Mouse (Mus musculus): ENCODE measurements around the gene Skap2. TPM values are rescaled to one million over a fixed set of nuclear protein-coding genes. Genes with fewer than 3 reads are reported as not detected.

The Skap2 gene
- polyA plus RNA-seq, 1 experiment from 2014 or later = 40.3 TPM

DNA sequence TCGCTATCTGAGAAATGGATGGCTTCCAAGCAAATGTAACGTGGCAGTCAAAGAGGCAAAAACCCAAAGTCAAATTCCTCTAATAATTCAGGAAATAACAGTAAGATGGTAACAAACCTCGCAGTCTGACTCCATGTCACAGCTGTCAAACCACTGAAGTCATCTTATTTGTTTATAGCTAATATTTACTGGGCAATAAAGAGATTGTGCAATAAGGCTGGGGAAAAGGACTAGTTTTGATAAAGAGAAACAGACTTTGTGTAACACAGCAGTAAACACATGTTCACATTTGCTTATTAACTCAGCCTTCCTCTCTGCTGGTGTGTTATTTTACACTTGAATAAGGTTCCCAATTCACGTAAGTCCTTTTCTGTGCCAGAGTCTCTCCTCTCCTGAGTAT lies 148.8 kb downstream of the Skap2 start:
- no peak for TF ChIP-seq CTCF (IDR thresholded peaks at IDR 0.05; ENCODE audit: low read depth)
- WGBS = 52% methylated on average over 4 of the region's 4 CpGs
- no peaks in the 10 kb centered on the region for H3K36me3 ChIP-seq (ENCODE audit: control insufficient read depth, insufficient read depth)

GRCm38 (mm10) chr6:51860300-51860699 lies 152.0 kb downstream of the Skap2 start:
- Histone ChIP-seq H3K4me3 (ENCODE audit: low read depth, low read length) (no peak overlapping the region), H3K36me3 (ENCODE audit: control insufficient read depth, insufficient read depth) (no peaks in the 10 kb centered on the region), H3K27ac (ENCODE audit: low read depth, low read length) (no peak overlapping the region), H3K9me3 (ENCODE audit: control insufficient read depth) (no peaks in the 10 kb centered on the region), H3K4me1 (replicated peaks; ENCODE audit: control insufficient read depth, insufficient read depth, low read length) (no peaks in the 10 kb centered on the region; the same call in 1 of the 2 replicates), H3K4me2 (replicated peaks; ENCODE audit: low read depth) (no peak overlapping the region), H3K27me3 (replicated peaks; ENCODE audit: control insufficient read depth, insufficient read depth, low read length) (no peaks in the 10 kb centered on the region), H3K9ac (ENCODE audit: low read depth, low read length) (no peak overlapping the region)
- ATAC-seq = no peak
- TF ChIP-seq CTCF (IDR thresholded peaks at IDR 0.05; ENCODE audit: low read depth) = no peak
- WGBS = 48% methylated on average over 8 of the region's 8 CpGs

More for the DNA sequence above, 148.8 kb downstream of the Skap2 start:
- H3K27me3 ChIP-seq (replicated peaks; ENCODE audit: control insufficient read depth, insufficient read depth, low read length) = no peaks in the 10 kb centered on the region
- no peak overlapping the region for H3K4me3 ChIP-seq (ENCODE audit: low read depth, low read length)
- H3K27ac ChIP-seq (ENCODE audit: low read depth, low read length) = no peak overlapping the region
- H3K4me1 ChIP-seq (replicated peaks; ENCODE audit: control insufficient read depth, insufficient read depth, low read length) = no peaks in the 10 kb centered on the region
- no peak overlapping the region for H3K4me2 ChIP-seq (replicated peaks; ENCODE audit: low read depth)
- H3K9me3 ChIP-seq (ENCODE audit: control insufficient read depth) = no peaks in the 10 kb centered on the region
- no peak for ATAC-seq
- no peak overlapping the region for H3K9ac ChIP-seq (ENCODE audit: low read depth, low read length)

- peak; percentile 99 for TF ChIP-seq CTCF (IDR thresholded peaks at IDR 0.05; ENCODE audit: low read depth)
- H3K36me3 ChIP-seq (ENCODE audit: control insufficient read depth, insufficient read depth) = no peaks in the 10 kb centered on the region
- WGBS = 2% methylated on average over 11 of the region's 11 CpGs
- H3K4me3 ChIP-seq (ENCODE audit: low read depth, low read length) = no peak overlapping the region
- no peaks in the 10 kb centered on the region; the same call in 1 of the 2 replicates for H3K4me1 ChIP-seq (replicated peaks; ENCODE audit: control insufficient read depth, insufficient read depth, low read length)
- H3K4me2 ChIP-seq (replicated peaks; ENCODE audit: low read depth) = 0 out of 2 replicates have a peak overlapping the region, but pooled peaks have one; percentile 27
- no peaks in the 10 kb centered on the region for H3K9me3 ChIP-seq (ENCODE audit: control insufficient read depth)
- H3K9ac ChIP-seq (ENCODE audit: low read depth, low read length) = no peak overlapping the region
- H3K27me3 ChIP-seq (replicated peaks; ENCODE audit: control insufficient read depth, insufficient read depth, low read length) = no peaks in the 10 kb centered on the region
- no peak overlapping the region for H3K27ac ChIP-seq (ENCODE audit: low read depth, low read length)
- ATAC-seq = peak; percentile 70; the same call in 1 of the 2 replicates
Observed at GRCm38 (mm10) chr6:51857821-51858220, 154.5 kb downstream of the Skap2 start.

- no peak overlapping the region for H3K4me2 ChIP-seq (replicated peaks; ENCODE audit: low read depth)
- WGBS = 74% methylated on average over 3 of the region's 3 CpGs
- H3K27me3 ChIP-seq (replicated peaks; ENCODE audit: control insufficient read depth, insufficient read depth, low read length) = peaks cover 6% of the 10 kb centered on the region; the same call in 1 of the 2 replicates
- no peak overlapping the region for H3K9ac ChIP-seq (ENCODE audit: low read depth, low read length)
- H3K36me3 ChIP-seq (ENCODE audit: control insufficient read depth, insufficient read depth) = no peaks in the 10 kb centered on the region
- TF ChIP-seq CTCF (IDR thresholded peaks at IDR 0.05; ENCODE audit: low read depth) = no peak
- no peak overlapping the region for H3K4me3 ChIP-seq (ENCODE audit: low read depth, low read length)
- H3K4me1 ChIP-seq (replicated peaks; ENCODE audit: control insufficient read depth, insufficient read depth, low read length) = no peaks in the 10 kb centered on the region; the same call in 1 of the 2 replicates
- H3K9me3 ChIP-seq (ENCODE audit: control insufficient read depth) = no peaks in the 10 kb centered on the region
- H3K27ac ChIP-seq (ENCODE audit: low read depth, low read length) = no peak overlapping the region
- ATAC-seq = no peak
Observed at GRCm38 (mm10) chr6:51853291-51853690, 159.1 kb downstream of the Skap2 start.

DNA sequence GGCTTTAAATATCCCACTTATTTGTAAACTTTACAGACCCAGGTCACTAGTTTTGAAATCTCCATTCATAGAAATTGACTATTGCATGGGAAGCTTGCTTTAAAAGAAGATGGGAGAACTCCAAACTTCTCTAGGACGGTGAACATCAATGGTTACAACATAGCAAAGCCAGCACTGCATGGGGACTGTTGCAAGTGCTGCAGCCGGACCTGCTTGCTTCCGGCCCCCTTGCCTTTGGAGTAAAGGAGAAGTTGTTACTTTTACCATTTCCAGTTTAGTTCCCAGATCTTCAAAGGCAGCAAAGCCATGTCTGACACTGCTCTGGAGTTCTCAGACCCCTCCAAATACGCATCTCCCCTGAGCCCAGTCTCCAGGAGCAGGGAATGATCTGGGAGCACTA lies 159.7 kb downstream of the Skap2 start:
- no peak for TF ChIP-seq CTCF (IDR thresholded peaks at IDR 0.05; ENCODE audit: low read depth)
- Histone ChIP-seq H3K9ac (ENCODE audit: low read depth, low read length) (no peak overlapping the region), H3K27me3 (replicated peaks; ENCODE audit: control insufficient read depth, insufficient read depth, low read length) (peaks cover 6% of the 10 kb centered on the region; the same call in 1 of the 2 replicates), H3K36me3 (ENCODE audit: control insufficient read depth, insufficient read depth) (no peaks in the 10 kb centered on the region), H3K27ac (ENCODE audit: low read depth, low read length) (no peak overlapping the region), H3K4me2 (replicated peaks; ENCODE audit: low read depth) (no peak overlapping the region), H3K9me3 (ENCODE audit: control insufficient read depth) (no peaks in the 10 kb centered on the region), H3K4me1 (replicated peaks; ENCODE audit: control insufficient read depth, insufficient read depth, low read length) (no peaks in the 10 kb centered on the region; the same call in 1 of the 2 replicates), H3K4me3 (ENCODE audit: low read depth, low read length) (no peak overlapping the region)
- 78% methylated on average over 4 of the region's 4 CpGs for WGBS
- no peak for ATAC-seq

DNA sequence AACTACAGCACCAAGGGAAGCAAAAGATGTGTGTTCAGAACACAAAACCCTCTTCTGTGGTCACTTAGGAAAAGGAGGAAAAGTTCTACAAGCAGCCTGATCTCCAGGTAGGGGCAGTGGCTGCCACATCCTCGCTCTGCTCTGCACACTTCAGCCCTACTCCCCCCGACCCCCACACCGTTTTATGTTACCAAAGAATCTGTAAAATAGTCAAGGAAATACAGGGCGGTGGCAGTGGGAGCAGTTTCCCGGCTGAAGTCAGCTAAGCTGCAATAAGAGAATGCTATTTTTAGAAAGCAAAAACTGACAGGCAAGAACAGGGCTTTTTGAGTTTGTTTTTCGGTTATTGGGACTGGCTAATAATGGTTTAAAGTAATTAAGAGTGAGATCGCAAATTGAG lies 160.8 kb downstream of the Skap2 start:
- no peaks in the 10 kb centered on the region for H3K36me3 ChIP-seq (ENCODE audit: control insufficient read depth, insufficient read depth)
- no peak for ATAC-seq
- TF ChIP-seq CTCF (IDR thresholded peaks at IDR 0.05; ENCODE audit: low read depth) = no peak
- 45% methylated on average over 7 of the region's 7 CpGs for WGBS
- H3K4me2 ChIP-seq (replicated peaks; ENCODE audit: low read depth) = no peak overlapping the region
- H3K4me1 ChIP-seq (replicated peaks; ENCODE audit: control insufficient read depth, insufficient read depth, low read length) = no peaks in the 10 kb centered on the region
- no peak overlapping the region for H3K9ac ChIP-seq (ENCODE audit: low read depth, low read length)
- no peak overlapping the region for H3K4me3 ChIP-seq (ENCODE audit: low read depth, low read length)
- no peak overlapping the region for H3K27ac ChIP-seq (ENCODE audit: low read depth, low read length)
- H3K27me3 ChIP-seq (replicated peaks; ENCODE audit: control insufficient read depth, insufficient read depth, low read length) = peaks cover 13% of the 10 kb centered on the region; the same call in 1 of the 2 replicates
- H3K9me3 ChIP-seq (ENCODE audit: control insufficient read depth) = no peaks in the 10 kb centered on the region

Measured in intestine, postnatal 0 days (tissue).